Mouse (Mus musculus) MEL (cell line): Measurements from ENCODE around the gene Grm5. TPM values are rescaled to one million over a fixed set of nuclear protein-coding genes. Genes with fewer than 3 reads are reported as not detected.

Experiments used
- DNase-seq: peaks from one replicate; pipeline ENCODE4 v3.0.0; 2011; ENCODE audit warnings: low read depth, low spot score
- H3K27ac ChIP-seq: 2 replicates; pipeline ENCODE4 v1.5.1; 2012; ENCODE audit warnings: low read depth, mild to moderate bottlenecking, control low read depth, low read length, moderate library complexity; ENCODE audit not compliant: control insufficient read depth
- H3K27me3 ChIP-seq, 2 experiments: fragments of 150-350 bp in 1 of 2; sonication (generic) in 1 of 2; 2 replicates each; pipeline ENCODE4 v1.6.1; 2012; ENCODE audit warnings: low read length in 2 of 2, mild to moderate bottlenecking in 2 of 2, improper control_type of control experiment in 1 of 2, moderate library complexity in 1 of 2; ENCODE audit not compliant: insufficient read depth in 2 of 2, control insufficient read depth in 1 of 2
- H3K36me3 ChIP-seq, 2 experiments: 2 replicates each; pipeline ENCODE4 v1.6.1; 2012 to 2014; ENCODE audit warnings: low read length in 2 of 2, improper control_type of control experiment in 1 of 2, inconsistent platforms in 1 of 2, mild to moderate bottlenecking in 1 of 2; ENCODE audit not compliant: insufficient read depth in 2 of 2, control insufficient read depth in 1 of 2
- H3K4me1 ChIP-seq, 2 experiments: fragments of 150-350 bp in 1 of 2; sonication (generic) in 1 of 2; 2 replicates each; pipeline ENCODE4 v1.6.1; 2012; ENCODE audit warnings: low read length in 2 of 2, improper control_type of control experiment in 1 of 2, mild to moderate bottlenecking in 1 of 2; ENCODE audit not compliant: insufficient read depth in 2 of 2, control insufficient read depth in 1 of 2
- H3K4me3 ChIP-seq, 2 experiments: fragments of 150-350 bp in 1 of 2; sonication (generic) in 1 of 2; 2 replicates each; pipeline ENCODE4 v1.5.1; 2012; ENCODE audit warnings: low read depth in 2 of 2, low read length in 2 of 2, mild to moderate bottlenecking in 2 of 2, moderate library complexity in 2 of 2, control low read depth in 1 of 2, improper control_type of control experiment in 1 of 2; ENCODE audit not compliant: control insufficient read depth in 1 of 2, insufficient read depth in 1 of 2
- H3K79me2 ChIP-seq: 2 replicates; pipeline ENCODE4 v1.6.1; 2012; ENCODE audit warnings: mild to moderate bottlenecking, low read length, moderate library complexity; ENCODE audit not compliant: control insufficient read depth, poor library complexity, insufficient read depth
- H3K9ac ChIP-seq: 2 replicates; pipeline ENCODE4 v1.6.1; 2012; ENCODE audit warnings: low read depth, mild to moderate bottlenecking, control low read depth, low read length, moderate library complexity; ENCODE audit not compliant: control insufficient read depth, poor library complexity, severe bottlenecking
- H3K9me3 ChIP-seq: fragments of 150-350 bp; sonication (generic); replicated peaks from 2 replicates; pipeline ENCODE4 v1.6.1; 2012; ENCODE audit warnings: mild to moderate bottlenecking, low read length, improper control_type of control experiment, moderate library complexity; ENCODE audit not compliant: insufficient read depth
- CHD2 ChIP-seq: IDR thresholded peaks from 2 replicates; pipeline ENCODE4 v1.6.1; 2011; ENCODE audit warnings: low read length, improper control_type of control experiment
- CTCF ChIP-seq, 3 experiments: IDR thresholded peaks in 2 of 3; conservative IDR thresholded peaks in 1 of 3; 2 replicates each; pipeline ENCODE4 v1.5.1; 2011 to 2012; ENCODE audit warnings: low read length in 3 of 3, low read depth in 2 of 3, mild to moderate bottlenecking in 2 of 3, improper control_type of control experiment in 1 of 3, inconsistent platforms in 1 of 3, mixed read lengths in 1 of 3, moderate library complexity in 1 of 3; ENCODE audit not compliant: control insufficient read depth in 1 of 3, insufficient read depth in 1 of 3, poor library complexity in 1 of 3, severe bottlenecking in 1 of 3
- E2F4 ChIP-seq: IDR thresholded peaks from 2 replicates; pipeline ENCODE4 v1.6.1; 2011; ENCODE audit warnings: low read depth, low read length, improper control_type of control experiment, borderline replicate concordance
- EP300 ChIP-seq, 2 experiments: IDR thresholded peaks; 2 replicates each; pipeline ENCODE4 v1.6.1; 2011; ENCODE audit warnings: improper control_type of control experiment in 2 of 2, low read length in 2 of 2, low read depth in 1 of 2, mild to moderate bottlenecking in 1 of 2
- GABPA ChIP-seq: IDR thresholded peaks from 2 replicates; pipeline ENCODE4 v1.6.1; 2012; ENCODE audit warnings: low read depth, mild to moderate bottlenecking, inconsistent platforms, low read length, improper control_type of control experiment, moderate library complexity
- GATA1 ChIP-seq: IDR thresholded peaks from 2 replicates; pipeline ENCODE4 v1.6.1; 2011; ENCODE audit warnings: low read depth, low read length, improper control_type of control experiment
- JUND ChIP-seq: IDR thresholded peaks from 2 replicates; pipeline ENCODE4 v1.6.1; 2011; ENCODE audit warnings: low read depth, mild to moderate bottlenecking, improper control_type of control experiment, low read length
- KAT2A ChIP-seq: conservative IDR thresholded peaks from 2 replicates; pipeline ENCODE4 v1.6.1; 2012; ENCODE audit warnings: low read depth, low read length, improper control_type of control experiment, inconsistent platforms
- MAFK ChIP-seq: IDR thresholded peaks from 2 replicates; pipeline ENCODE4 v1.6.1; 2011; ENCODE audit warnings: low read depth, mild to moderate bottlenecking, low read length, improper control_type of control experiment, borderline replicate concordance
- MAX ChIP-seq: IDR thresholded peaks from 2 replicates; pipeline ENCODE4 v1.6.1; 2011; ENCODE audit warnings: low read length, improper control_type of control experiment
- MAZ ChIP-seq: IDR thresholded peaks from 2 replicates; pipeline ENCODE4 v1.6.1; 2012; ENCODE audit warnings: low read depth, mild to moderate bottlenecking, inconsistent platforms, low read length, improper control_type of control experiment
- MXI1 ChIP-seq: IDR thresholded peaks from 2 replicates; pipeline ENCODE4 v1.6.1; 2011; ENCODE audit warnings: mild to moderate bottlenecking, low read depth, low read length, improper control_type of control experiment
- MYB ChIP-seq: IDR thresholded peaks from 2 replicates; pipeline ENCODE4 v1.6.1; 2011; ENCODE audit warnings: mild to moderate bottlenecking, low read depth, low read length, improper control_type of control experiment
- NELFE ChIP-seq: IDR thresholded peaks from 2 replicates; pipeline ENCODE4 v1.6.1; 2011; ENCODE audit warnings: low read depth, low read length, improper control_type of control experiment
- POLR2A ChIP-seq, 2 experiments: IDR thresholded peaks; 2 replicates each; pipeline ENCODE4 v1.6.1; 2011 to 2012; ENCODE audit warnings: low read length in 2 of 2, mild to moderate bottlenecking in 2 of 2, control low read depth in 1 of 2, improper control_type of control experiment in 1 of 2, low read depth in 1 of 2, moderate library complexity in 1 of 2; ENCODE audit not compliant: control insufficient read depth in 1 of 2, insufficient read depth in 1 of 2, poor library complexity in 1 of 2
- POLR2AphosphoS5 ChIP-seq: IDR thresholded peaks from 2 replicates; pipeline ENCODE4 v1.6.1; 2012; ENCODE audit warnings: low read depth, borderline replicate concordance, mild to moderate bottlenecking, inconsistent platforms, low read length, moderate library complexity, mixed read lengths
- RAD21 ChIP-seq: IDR thresholded peaks from 2 replicates; pipeline ENCODE4 v1.6.1; 2011; ENCODE audit warnings: mild to moderate bottlenecking, low read depth, low read length, improper control_type of control experiment
- SIN3A ChIP-seq: IDR thresholded peaks from 2 replicates; pipeline ENCODE4 v1.6.1; 2012; ENCODE audit warnings: low read length, improper control_type of control experiment, inconsistent platforms
- SMC3 ChIP-seq: IDR thresholded peaks from 2 replicates; pipeline ENCODE4 v1.6.1; 2011; ENCODE audit warnings: low read depth, low read length, improper control_type of control experiment
- USF2 ChIP-seq, 2 experiments: IDR thresholded peaks; 2 replicates each; pipeline ENCODE4 v1.6.1; 2011 to 2012; ENCODE audit warnings: improper control_type of control experiment in 2 of 2, low read length in 2 of 2, borderline replicate concordance in 1 of 2, inconsistent platforms in 1 of 2, low read depth in 1 of 2, mild to moderate bottlenecking in 1 of 2; ENCODE audit not compliant: insufficient read depth in 1 of 2
- ZKSCAN1 ChIP-seq: IDR thresholded peaks from 2 replicates; pipeline ENCODE4 v1.6.1; 2012; ENCODE audit warnings: low read depth, mild to moderate bottlenecking, inconsistent platforms, low read length, improper control_type of control experiment, moderate library complexity
- ZMIZ1 ChIP-seq: IDR thresholded peaks from 2 replicates; pipeline ENCODE4 v1.6.1; 2012; ENCODE audit warnings: low read depth, mild to moderate bottlenecking, inconsistent platforms, low read length, improper control_type of control experiment, moderate library complexity
- ZNF384 ChIP-seq: IDR thresholded peaks from 2 replicates; pipeline ENCODE4 v1.6.1; 2012; ENCODE audit warnings: low read depth, mild to moderate bottlenecking, inconsistent platforms, low read length, improper control_type of control experiment
- polyA plus RNA-seq, 2 experiments: library from polyadenylated mRNA; stranded (reverse) in 1 of 2; unstranded in 1 of 2; fragments of >175 nt in 1 of 2; fragments of >200 nt in 1 of 2; gene quantifications; 2 replicates each; pipeline versions ENCODE4 v1.2.1 to v1.2.4; 2012; ENCODE audit warnings: low replicate concordance in 2 of 2, low read depth in 1 of 2; ENCODE audit not compliant: insufficient read length in 2 of 2, insufficient read depth in 1 of 2, missing spikeins in 1 of 2
- total RNA-seq: library from RNA; depleted of rRNA; stranded (reverse); fragments of 300-350 nt; gene quantifications from 2 replicates; pipeline ENCODE4 v1.2.3, GENCODE M21; 2012

Grm5 gene
- total and polyA plus RNA-seq, 3 experiments, result 0.39 to 0.46 TPM; not detected in 1

DNA sequence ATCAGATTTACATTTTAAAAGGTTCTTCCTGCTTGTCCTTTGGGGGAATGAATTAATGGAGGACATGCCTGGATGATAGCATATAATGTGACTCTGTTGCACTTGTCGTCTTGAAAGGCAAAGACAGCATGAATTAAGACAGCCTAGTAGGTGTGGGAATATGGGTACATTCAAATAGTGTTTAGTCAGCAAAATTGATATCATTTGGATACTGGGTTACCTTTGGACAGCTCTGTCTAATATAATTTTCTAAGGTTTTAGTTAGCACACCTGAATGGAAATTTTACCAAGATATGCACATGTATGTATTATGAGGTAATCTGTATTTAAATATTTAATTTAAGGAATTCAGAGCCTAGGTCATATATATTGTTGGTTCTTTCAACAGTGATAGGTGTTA, 353.4 kb downstream of the Grm5 start:
- Histone ChIP-seq H3K4me1 (no peaks in the 10 kb centered on the region), H3K27me3 (no peaks in the 10 kb centered on the region), H3K9me3 (no peaks in the 10 kb centered on the region), H3K9ac (no peak overlapping the region), H3K79me2 (no peaks in the 10 kb centered on the region), H3K36me3 (no peaks in the 10 kb centered on the region), H3K4me3 (no peak overlapping the region), H3K27ac (no peak overlapping the region)
- no peak for DNase-seq
- TF ChIP-seq E2F4, result no peak
- no peak for TF ChIP-seq POLR2AphosphoS5
- peak; percentile 67 for TF ChIP-seq MAFK

DNA sequence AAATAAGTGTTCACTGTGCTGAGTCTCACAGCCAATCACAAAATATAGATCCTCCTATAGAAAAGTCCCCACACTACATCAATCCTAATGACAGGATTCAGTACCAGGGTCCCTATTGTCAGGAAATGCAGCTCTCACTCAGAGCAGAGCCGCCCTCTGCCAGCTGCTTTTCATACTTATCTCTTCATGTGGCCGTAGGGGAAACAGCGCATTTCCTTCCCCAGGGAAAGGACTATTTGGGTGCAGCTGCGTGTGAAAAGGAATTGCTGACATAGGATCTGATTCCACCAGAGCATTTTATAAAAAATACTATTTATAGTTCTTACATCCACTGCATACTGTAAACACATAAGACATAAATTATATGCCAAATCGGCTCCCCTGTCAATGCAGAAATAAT, 354.3 kb downstream of the Grm5 start:
- TF ChIP-seq NELFE (no peak), KAT2A (no peak), EP300 (IDR thresholded peaks at IDR 0.05; ENCODE audit: low read depth in 1 of 2, low read length in 2 of 2) (no peak), JUND (no peak), MAX (no peak), MYB (no peak), GABPA (no peak), SIN3A (no peak), RAD21 (no peak)
- TF ChIP-seq, all 39 proteins: peak for 0
- H3K27ac ChIP-seq, result no peak overlapping the region
- no peak overlapping the region for H3K9ac ChIP-seq
- no peak for DNase-seq
- no peak overlapping the region for H3K4me3 ChIP-seq
- H3K9me3 ChIP-seq, result no peaks in the 10 kb centered on the region
- no peaks in the 10 kb centered on the region for H3K79me2 ChIP-seq
- H3K4me1 ChIP-seq, result no peaks in the 10 kb centered on the region
- no peaks in the 10 kb centered on the region for H3K27me3 ChIP-seq
- no peaks in the 10 kb centered on the region for H3K36me3 ChIP-seq

DNA sequence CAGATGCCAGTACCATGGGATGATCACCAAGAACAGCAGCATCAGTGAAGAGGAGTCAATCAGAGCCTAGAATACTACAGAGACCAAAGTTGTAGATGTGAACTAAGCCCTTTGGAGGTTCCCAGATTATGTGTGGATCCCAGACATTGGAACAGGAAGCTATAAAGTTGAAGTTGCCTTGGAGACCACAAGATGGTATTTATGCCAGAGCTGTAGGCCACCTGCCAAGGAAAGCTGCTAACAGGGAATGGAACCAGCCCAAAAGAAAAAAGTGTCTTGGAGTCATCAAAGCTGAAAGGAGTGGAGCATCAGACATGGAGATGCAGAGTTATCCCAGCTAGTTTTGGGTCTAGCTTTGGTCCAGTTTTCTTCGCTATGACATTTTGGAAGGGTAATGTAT, 366.2 kb downstream of the Grm5 start:
- DNase-seq, result no peak
- no peak overlapping the region for H3K27ac ChIP-seq
- TF ChIP-seq MXI1, result no peak
- no peak for TF ChIP-seq E2F4
- no peak for TF ChIP-seq GATA1
- TF ChIP-seq RAD21, result no peak
- no peak for TF ChIP-seq CTCF (IDR thresholded peaks at IDR 0.05 in 2 of 3, conservative IDR thresholded peaks at IDR 0.05 in 1 of 3; ENCODE audit: control insufficient read depth in 1 of 3, insufficient read depth in 1 of 3, low read depth in 2 of 3, low read length in 3 of 3, poor library complexity in 1 of 3, severe bottlenecking in 1 of 3)
- TF ChIP-seq ZMIZ1, result no peak
- TF ChIP-seq ZKSCAN1, result no peak
- no peak for TF ChIP-seq POLR2A (IDR thresholded peaks at IDR 0.05; ENCODE audit: control insufficient read depth in 1 of 2, insufficient read depth in 1 of 2, low read depth in 1 of 2, low read length in 2 of 2, poor library complexity in 1 of 2)
- no peak for TF ChIP-seq SMC3
- TF ChIP-seq MAZ, result no peak
- TF ChIP-seq GABPA, result no peak
- no peak for TF ChIP-seq ZNF384
- TF ChIP-seq NELFE, result no peak
- TF ChIP-seq USF2 (IDR thresholded peaks at IDR 0.05; ENCODE audit: borderline replicate concordance in 1 of 2, insufficient read depth in 1 of 2, low read depth in 1 of 2, low read length in 2 of 2), result no peak
- no peak for TF ChIP-seq CHD2
- TF ChIP-seq, all 39 proteins: peak for 0
- Histone ChIP-seq H3K4me3 (no peak overlapping the region), H3K79me2 (no peaks in the 10 kb centered on the region), H3K27me3 (no peaks in the 10 kb centered on the region), H3K4me1 (no peaks in the 10 kb centered on the region), H3K9ac (no peak overlapping the region), H3K9me3 (no peaks in the 10 kb centered on the region), H3K36me3 (no peaks in the 10 kb centered on the region)
